Mouse (Mus musculus) intestine, embryonic 14.5 days (tissue): ENCODE measurements around the gene 1700020N01Rik. TPM values are rescaled to one million over a fixed set of nuclear protein-coding genes. Genes with fewer than 3 reads are reported as not detected.

Experiments
- ATAC-seq: fragments of 200-750 bp; cut with Nextera tagmentation; replicated peaks from 2 replicates; pipeline ENCODE4 v1.8.0; 2017; ENCODE audit warnings: low read depth, moderate number of reproducible peaks, moderate TSS enrichment, moderate library complexity; ENCODE audit not compliant: low FRiP score, low TSS enrichment
- DNase-seq: peaks from one replicate; pipeline ENCODE4 v3.0.0-alpha.2; 2018; ENCODE audit warnings: low spot score
- H3K27ac ChIP-seq: fragments of 300-500 bp; sonication (generic); 2 replicates; pipeline ENCODE4 v1.5.1; 2014; ENCODE audit warnings: low read depth, mild to moderate bottlenecking, control low read depth
- H3K27me3 ChIP-seq: fragments of 300-500 bp; sonication (generic); replicated peaks from 2 replicates; pipeline ENCODE4 v1.6.1; 2014; ENCODE audit warnings: low read length, control low read depth; ENCODE audit not compliant: control insufficient read depth, insufficient read depth
- H3K36me3 ChIP-seq: fragments of 300-500 bp; sonication (generic); 2 replicates; pipeline ENCODE4 v1.6.1; 2014; ENCODE audit warnings: low read length, control low read depth; ENCODE audit not compliant: control insufficient read depth, insufficient read depth
- H3K4me1 ChIP-seq: fragments of 300-500 bp; sonication (generic); replicated peaks from 2 replicates; pipeline ENCODE4 v1.6.1; 2014; ENCODE audit warnings: low read length, control low read depth, mixed read lengths; ENCODE audit not compliant: control insufficient read depth, insufficient read depth
- H3K4me2 ChIP-seq: fragments of 300-500 bp; sonication (generic); 2 replicates; pipeline ENCODE4 v1.6.1; 2014; ENCODE audit warnings: low read length
- H3K4me3 ChIP-seq: fragments of 300-500 bp; sonication (generic); 2 replicates; pipeline ENCODE4 v1.5.1; 2014; ENCODE audit warnings: low read depth, low read length, control low read depth, mixed read lengths
- H3K9ac ChIP-seq: fragments of 300-500 bp; sonication (generic); 2 replicates; pipeline ENCODE4 v1.6.1; 2014; ENCODE audit warnings: mild to moderate bottlenecking, low read length
- H3K9me3 ChIP-seq: fragments of 300-500 bp; sonication (generic); 2 replicates; pipeline ENCODE4 v1.6.1; 2016; ENCODE audit warnings: low read length, control low read depth; ENCODE audit not compliant: control insufficient read depth
- WGBS: fragments of 180-500 bp; shearing (Covaris S2); extraction: QIAGEN DNeasy Blood & Tissue Kit; methylation state at CpG from one replicate; pipeline ENCODE4 v1.1.7; 2014; 5-methylcytosine and 5-hydroxymethylcytosine counted together
- polyA plus RNA-seq: library from polyadenylated mRNA; unstranded; fragments of >200 nt; fragmentation: Nextera tagmentation; extraction: Ambion mirVana; gene quantifications from 2 replicates; pipeline ENCODE4 v1.2.1, GENCODE M21; 2014

The 1700020N01Rik gene
- polyA plus RNA-seq, 1 experiment from 2014 or later = not detected

DNA sequence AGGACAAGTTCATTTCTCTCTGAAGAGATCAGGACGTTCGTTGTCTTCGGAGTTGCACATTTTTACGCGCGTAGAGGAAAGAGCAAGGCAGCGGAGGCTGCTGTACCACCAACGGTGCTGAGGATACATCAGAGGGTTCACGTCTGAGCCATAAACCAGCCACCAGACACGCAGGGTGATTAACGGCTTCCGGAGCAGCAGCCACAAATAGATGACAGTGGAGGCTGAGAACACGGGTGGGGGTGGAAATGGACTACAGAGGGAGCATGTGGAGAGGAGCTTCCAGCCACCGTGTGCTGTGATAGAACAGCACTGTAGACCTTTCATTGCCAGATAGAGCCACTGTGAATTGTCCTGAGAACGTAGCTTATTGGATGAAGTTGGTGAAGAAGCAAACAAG lies 33.2 kb upstream of the 1700020N01Rik start:
- Histone ChIP-seq H3K9me3 (no peaks in the 10 kb centered on the region), H3K36me3 (no peaks in the 10 kb centered on the region), H3K4me2 (peak overlapping the region; percentile 12; the same call in 1 of the 2 replicates), H3K27ac (no peak overlapping the region), H3K27me3 (no peaks in the 10 kb centered on the region), H3K9ac (no peak overlapping the region), H3K4me1 (no peaks in the 10 kb centered on the region; the same call in 1 of the 2 replicates), H3K4me3 (no peak overlapping the region)
- WGBS = 45% methylated on average over 15 of the region's 15 CpGs
- ATAC-seq (no peak), DNase-seq (no peak)

GRCm38 (mm10) chr10:21561181-21561580 lies 31.8 kb upstream of the 1700020N01Rik start:
- Histone ChIP-seq H3K4me3 (no peak overlapping the region), H3K27me3 (no peaks in the 10 kb centered on the region), H3K9me3 (no peaks in the 10 kb centered on the region), H3K9ac (no peak overlapping the region), H3K27ac (no peak overlapping the region), H3K36me3 (no peaks in the 10 kb centered on the region), H3K4me2 (no peak overlapping the region), H3K4me1 (no peaks in the 10 kb centered on the region; the same call in 1 of the 2 replicates)
- ATAC-seq (no peak), DNase-seq (no peak)
- 79% methylated on average over 1 of the region's 1 CpGs for WGBS

- no peaks in the 10 kb centered on the region for H3K9me3 ChIP-seq
- H3K4me2 ChIP-seq = no peak overlapping the region
- no peak overlapping the region for H3K27ac ChIP-seq
- DNase-seq = no peak
- 90% methylated on average over 2 of the region's 2 CpGs for WGBS
- no peaks in the 10 kb centered on the region for H3K27me3 ChIP-seq
- no peak overlapping the region for H3K4me3 ChIP-seq
- no peaks in the 10 kb centered on the region for H3K36me3 ChIP-seq
- no peak overlapping the region for H3K9ac ChIP-seq
- no peak for ATAC-seq
- no peaks in the 10 kb centered on the region; the same call in 1 of the 2 replicates for H3K4me1 ChIP-seq
Measured at GRCm38 (mm10) chr10:21563446-21563845, 29.5 kb upstream of the 1700020N01Rik start.

- Histone ChIP-seq H3K9me3 (no peaks in the 10 kb centered on the region), H3K9ac (no peak overlapping the region), H3K27ac (no peak overlapping the region), H3K4me3 (no peak overlapping the region), H3K27me3 (no peaks in the 10 kb centered on the region), H3K4me2 (no peak overlapping the region), H3K36me3 (no peaks in the 10 kb centered on the region), H3K4me1 (no peaks in the 10 kb centered on the region; the same call in 1 of the 2 replicates)
- DNase-seq (no peak), ATAC-seq (no peak)
- WGBS = 89% methylated on average over 5 of the region's 5 CpGs
Measured at GRCm38 (mm10) chr10:21564189-21564588, 28.8 kb upstream of the 1700020N01Rik start.

DNA sequence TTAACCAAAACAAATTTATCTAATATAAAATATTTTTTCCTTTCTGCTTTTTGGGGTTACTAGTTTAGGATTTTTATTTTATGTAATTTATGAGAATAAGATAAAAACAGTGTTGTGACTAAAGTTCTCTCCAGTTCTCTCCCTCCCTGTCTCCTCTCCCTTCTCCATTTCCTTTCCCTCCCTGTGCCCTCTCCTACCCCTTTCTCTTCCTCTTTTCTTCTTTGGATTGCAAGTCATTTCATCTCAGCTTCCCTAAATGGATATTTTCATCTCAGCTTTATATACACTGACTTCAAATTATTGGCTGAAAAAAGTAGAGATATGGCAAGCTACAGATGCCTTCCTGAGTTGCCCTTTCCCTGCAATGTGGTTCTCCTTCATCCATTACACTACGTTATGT lies 26.9 kb upstream of the 1700020N01Rik start:
- H3K36me3 ChIP-seq = no peaks in the 10 kb centered on the region
- ATAC-seq (no peak), DNase-seq (no peak)
- H3K4me2 ChIP-seq = no peak overlapping the region
- no peak overlapping the region for H3K4me3 ChIP-seq
- no peaks in the 10 kb centered on the region; the same call in 1 of the 2 replicates for H3K4me1 ChIP-seq
- no peak overlapping the region for H3K27ac ChIP-seq
- no peaks in the 10 kb centered on the region for H3K27me3 ChIP-seq
- H3K9ac ChIP-seq = no peak overlapping the region
- H3K9me3 ChIP-seq = no peaks in the 10 kb centered on the region
- WGBS = 89% methylated on average over 1 of the region's 1 CpGs

DNA sequence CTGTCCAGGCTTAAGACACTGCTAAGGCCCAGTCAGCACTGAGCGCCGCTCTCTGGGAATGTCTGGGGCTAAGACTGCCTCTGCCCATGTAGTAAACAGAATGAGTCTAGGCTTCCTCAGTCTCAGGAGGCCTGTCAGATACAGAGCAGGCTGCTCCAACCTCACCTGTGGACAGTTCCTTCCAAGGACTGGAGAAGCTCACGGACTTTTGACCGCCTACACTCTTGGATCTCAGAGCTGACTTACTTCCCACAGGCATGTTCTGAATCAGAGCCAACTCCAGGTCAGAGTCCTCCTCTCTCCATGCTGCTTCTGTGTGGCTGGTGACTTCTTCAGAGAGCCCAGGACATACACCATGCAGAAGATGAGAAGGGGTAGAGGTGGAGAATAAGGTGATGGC lies 21.3 kb upstream of the 1700020N01Rik start:
- DNase-seq (no peak), ATAC-seq (no peak)
- Histone ChIP-seq H3K9me3 (no peaks in the 10 kb centered on the region), H3K4me3 (no peak overlapping the region), H3K9ac (no peak overlapping the region), H3K27ac (no peak overlapping the region), H3K27me3 (no peaks in the 10 kb centered on the region), H3K4me2 (no peak overlapping the region), H3K4me1 (no peaks in the 10 kb centered on the region), H3K36me3 (no peaks in the 10 kb centered on the region)
- 84% methylated on average over 4 of the region's 4 CpGs for WGBS

DNA sequence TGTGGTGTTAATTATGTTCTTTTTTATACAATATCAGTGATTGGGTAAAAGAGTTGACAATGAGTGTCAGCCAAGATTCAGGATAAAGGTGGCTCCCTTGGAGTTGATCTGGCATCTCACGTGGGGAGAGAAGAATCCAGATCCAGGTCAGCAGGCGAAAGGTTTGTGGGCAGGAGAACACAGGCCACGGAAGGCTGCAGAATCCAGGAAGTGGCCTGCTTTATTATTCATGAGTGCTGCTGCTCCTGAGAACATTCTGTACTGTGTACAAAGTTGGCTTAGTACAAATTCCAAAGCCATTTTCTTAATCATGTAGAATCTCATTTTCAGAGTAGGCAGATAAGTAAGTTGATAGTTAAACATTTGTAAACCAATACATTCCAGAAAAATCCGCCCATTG lies 19.2 kb upstream of the 1700020N01Rik start:
- Histone ChIP-seq H3K9me3 (no peaks in the 10 kb centered on the region), H3K27ac (no peak overlapping the region), H3K4me3 (no peak overlapping the region), H3K9ac (no peak overlapping the region), H3K27me3 (no peaks in the 10 kb centered on the region), H3K4me2 (no peak overlapping the region), H3K4me1 (no peaks in the 10 kb centered on the region), H3K36me3 (no peaks in the 10 kb centered on the region)
- DNase-seq (no peak), ATAC-seq (no peak)
- 84% methylated on average over 4 of the region's 4 CpGs for WGBS

DNA sequence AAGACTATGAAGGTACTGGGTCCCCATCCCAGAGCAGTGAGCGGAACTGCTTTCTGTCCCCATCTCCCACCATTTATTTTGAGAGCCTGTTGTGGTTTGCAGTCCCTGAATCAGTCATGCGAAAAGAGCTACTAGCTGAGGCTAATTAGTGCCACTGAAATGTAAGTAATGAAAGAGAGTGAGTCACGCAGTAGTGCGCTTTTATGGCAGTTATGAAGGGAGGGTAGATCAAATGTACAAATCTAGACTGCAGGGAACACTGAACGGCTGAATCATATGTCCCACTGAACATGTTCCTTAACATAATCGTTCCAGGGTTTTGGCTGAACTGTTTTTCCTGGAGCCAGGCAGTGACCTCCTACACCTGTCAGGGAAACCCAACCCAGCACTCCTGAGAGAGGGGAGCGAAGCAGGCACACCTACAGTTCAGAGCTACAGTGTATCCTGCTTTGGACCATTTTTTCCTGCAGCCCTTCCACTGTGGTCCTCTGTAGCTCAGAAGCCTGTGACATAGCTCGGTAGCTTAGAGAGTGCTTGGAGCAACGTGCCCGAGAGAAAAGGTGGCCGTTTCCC lies 17.1 kb upstream of the 1700020N01Rik start:
- ATAC-seq (no peak), DNase-seq (no peak)
- Histone ChIP-seq H3K4me2 (no peak overlapping the region), H3K36me3 (no peaks in the 10 kb centered on the region), H3K27me3 (no peaks in the 10 kb centered on the region), H3K27ac (no peak overlapping the region), H3K4me3 (no peak overlapping the region), H3K4me1 (no peaks in the 10 kb centered on the region), H3K9me3 (no peaks in the 10 kb centered on the region), H3K9ac (no peak overlapping the region)
- WGBS = 85% methylated on average over 11 of the region's 11 CpGs

GRCm38 (mm10) chr10:21577798-21578197 lies 15.1 kb upstream of the 1700020N01Rik start:
- DNase-seq = no peak
- H3K27ac ChIP-seq = no peak overlapping the region
- 83% methylated on average over 6 of the region's 6 CpGs for WGBS
- H3K9me3 ChIP-seq = no peaks in the 10 kb centered on the region; the same call in 1 of the 2 replicates
- H3K36me3 ChIP-seq = no peaks in the 10 kb centered on the region
- H3K4me3 ChIP-seq = no peak overlapping the region
- H3K9ac ChIP-seq = no peak overlapping the region
- no peaks in the 10 kb centered on the region for H3K4me1 ChIP-seq
- H3K27me3 ChIP-seq = no peaks in the 10 kb centered on the region
- no peak overlapping the region for H3K4me2 ChIP-seq
- ATAC-seq = no peak
